ENCODE assay signal across 26 mouse cellular contexts in the genomic region with DNA sequence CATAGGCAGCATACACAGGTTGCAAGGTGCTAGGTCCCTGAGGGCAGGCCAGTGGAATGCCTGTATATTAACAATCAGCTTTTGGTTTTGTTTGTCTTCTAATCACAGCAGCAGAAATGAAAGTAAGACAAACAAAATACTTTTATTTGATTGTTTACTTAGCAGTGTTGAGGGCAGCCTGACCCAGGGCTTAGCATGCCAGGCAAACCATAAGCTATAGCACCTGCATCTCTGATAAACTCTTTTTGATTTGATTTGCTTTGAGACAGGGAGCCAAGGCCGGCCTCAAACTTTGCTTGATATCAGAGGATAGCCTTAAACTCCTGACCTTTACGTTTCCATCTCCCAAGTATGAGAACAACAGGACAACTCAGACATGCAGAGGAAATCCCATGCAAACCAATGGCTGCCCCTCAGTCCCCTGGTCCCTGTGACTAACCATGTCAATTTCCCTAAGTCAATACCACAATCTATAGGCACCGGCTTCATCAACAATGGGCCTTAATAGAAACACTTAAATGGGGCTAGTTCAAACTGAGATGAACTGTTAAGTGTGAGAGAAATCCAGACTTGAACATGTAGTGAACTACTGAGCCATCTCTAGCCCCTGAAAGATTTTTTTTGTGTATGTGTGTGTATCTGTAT. TPM values are rescaled to one million over a fixed set of nuclear protein-coding genes. Genes with fewer than 3 reads are reported as not detected.
DNase-seq lines count a peak whose midpoint lies in the region; ATAC-seq and TF ChIP-seq lines count a peak whose summit lies in the region.
"Had no signal": no experiment of that assay in that cellular context is flagged by ENCODE, and none has a peak within 500 bp of the region (broad histone marks: within the 10 kb centered on the region; RNA-seq: fewer than 3 reads in every experiment).

No protein-coding gene starts in this region.

- H3K4me1 ChIP-seq in lung, adult 2 months (ENCODE audit: control insufficient read depth, insufficient read depth, low read length): peaks cover 9% of the 10 kb centered on the region
- no peaks in the 10 kb centered on the region; the same call in 1 of the 2 replicates for H3K4me1 ChIP-seq in lung, postnatal 0 days (ENCODE audit: insufficient read depth, low read depth, low read length)
- no peaks in the 10 kb centered on the region for H3K4me1 ChIP-seq in stomach, postnatal 0 days (replicated peaks; ENCODE audit: control insufficient read depth, insufficient read depth)
- no peaks in the 10 kb centered on the region for H3K4me1 ChIP-seq in intestine, postnatal 0 days (replicated peaks; ENCODE audit: control insufficient read depth, insufficient read depth, low read length)
- H3K4me1 ChIP-seq: forebrain, embryonic 13.5 days; neural tube, embryonic 15.5 days had no signal

- TF ChIP-seq POLR2A in lung, adult 2 months (IDR thresholded peaks at IDR 0.05; ENCODE audit: borderline replicate concordance, extremely low read depth, low read depth, low read length): no peak

- WGBS in lung, adult 2 months: 66% methylated on average over 3 of the region's 3 CpGs
- 56% methylated on average over 3 of the region's 3 CpGs for WGBS in lung, postnatal 0 days
- WGBS in stomach, postnatal 0 days: 59% methylated on average over 3 of the region's 3 CpGs
- WGBS in intestine, postnatal 0 days: 50% methylated on average over 3 of the region's 3 CpGs

- no peaks in the 10 kb centered on the region for H3K36me3 ChIP-seq in lung, postnatal 0 days (ENCODE audit: insufficient read depth, low read length)
- no peaks in the 10 kb centered on the region for H3K36me3 ChIP-seq in stomach, postnatal 0 days (ENCODE audit: control insufficient read depth, insufficient read depth, low read length)
- no peaks in the 10 kb centered on the region for H3K36me3 ChIP-seq in intestine, postnatal 0 days (ENCODE audit: control insufficient read depth, insufficient read depth)
- H3K36me3 ChIP-seq: hindbrain, embryonic 12.5 days; neural tube, embryonic 15.5 days had no signal

- peak; percentile 12 for DNase-seq in lung, adult 2 months
- no peak for DNase-seq in lung, postnatal 4 days
- peak; percentile 13 for DNase-seq in lung, postnatal 0 days (ENCODE audit: low spot score)
- DNase-seq in lung, postnatal 36 days: peak; percentile 12
- peak; percentile 34 for DNase-seq in stomach, postnatal 0 days (ENCODE audit: low spot score)
- DNase-seq: adrenal gland, adult 8-10 months; B cell, adult 2 months; cerebellum, adult 11 months; cerebellum, adult 9-10 months; cerebellum, postnatal 36 days; gastrocnemius, postnatal 36 days; heart, adult 18-20 months; heart, postnatal 36 days; kidney, adult 11 months; kidney, postnatal 14 days; layer of hippocampus, adult 9-11 months; midbrain, embryonic 14.5 days; retina, postnatal 1 day; right cerebral cortex, postnatal 14 days; thymus, postnatal 4 days had no signal

- H3K27me3 ChIP-seq in lung, postnatal 0 days (replicated peaks; ENCODE audit: insufficient read depth, low read length): no peaks in the 10 kb centered on the region
- no peaks in the 10 kb centered on the region for H3K27me3 ChIP-seq in stomach, postnatal 0 days (ENCODE audit: control insufficient read depth, insufficient read depth, low read length)
- no peaks in the 10 kb centered on the region for H3K27me3 ChIP-seq in intestine, postnatal 0 days (replicated peaks; ENCODE audit: control insufficient read depth, insufficient read depth, low read length)
- H3K27me3 ChIP-seq: forebrain, embryonic 13.5 days; hindbrain, embryonic 12.5 days; neural tube, embryonic 15.5 days had no signal

- H3K27ac ChIP-seq in lung, postnatal 0 days (ENCODE audit: low read length): no peak overlapping the region
- no peak overlapping the region for H3K27ac ChIP-seq in stomach, postnatal 0 days (replicated peaks)
- no peak overlapping the region for H3K27ac ChIP-seq in intestine, postnatal 0 days (ENCODE audit: low read depth, low read length)
- H3K27ac ChIP-seq: forebrain, embryonic 13.5 days; hindbrain, embryonic 12.5 days; neural tube, embryonic 15.5 days had no signal

- H3K4me2 ChIP-seq in lung, postnatal 0 days (replicated peaks; ENCODE audit: low read depth, low read length): no peak overlapping the region
- H3K4me2 ChIP-seq in stomach, postnatal 0 days (replicated peaks; ENCODE audit: low read depth): no peak overlapping the region
- H3K4me2 ChIP-seq in intestine, postnatal 0 days (replicated peaks; ENCODE audit: low read depth): no peak overlapping the region
- H3K4me2 ChIP-seq: forebrain, embryonic 13.5 days; heart, embryonic 11.5 days; hindbrain, embryonic 12.5 days; liver, embryonic 11.5 days; neural tube, embryonic 15.5 days had no signal

- TF ChIP-seq CTCF in lung, adult 2 months (IDR thresholded peaks at IDR 0.05; ENCODE audit: insufficient read depth, low read length): no peak
- no peak for TF ChIP-seq CTCF in lung, postnatal 0 days (IDR thresholded peaks at IDR 0.05)
- no peak for TF ChIP-seq CTCF in stomach, postnatal 0 days (IDR thresholded peaks at IDR 0.05; ENCODE audit: low read depth)
- no peak for TF ChIP-seq CTCF in intestine, postnatal 0 days (IDR thresholded peaks at IDR 0.05; ENCODE audit: low read depth)

- H3K9me3 ChIP-seq in lung, postnatal 0 days (ENCODE audit: low read length): no peaks in the 10 kb centered on the region
- H3K9me3 ChIP-seq in stomach, postnatal 0 days (ENCODE audit: control insufficient read depth, low read length): no peaks in the 10 kb centered on the region
- H3K9me3 ChIP-seq in intestine, postnatal 0 days (ENCODE audit: control insufficient read depth): no peaks in the 10 kb centered on the region
- H3K9me3 ChIP-seq: forebrain, embryonic 13.5 days; hindbrain, embryonic 12.5 days; neural tube, embryonic 15.5 days had no signal

- H3K9ac ChIP-seq in lung, postnatal 0 days (replicated peaks; ENCODE audit: low read depth): no peak overlapping the region
- no peak overlapping the region for H3K9ac ChIP-seq in stomach, postnatal 0 days (ENCODE audit: low read length)
- no peak overlapping the region for H3K9ac ChIP-seq in intestine, postnatal 0 days (ENCODE audit: low read depth, low read length)
- H3K9ac ChIP-seq: forebrain, embryonic 13.5 days; hindbrain, embryonic 12.5 days; neural tube, embryonic 15.5 days had no signal

- peak; percentile 30; the same call in 1 of the 2 replicates for ATAC-seq in lung, postnatal 0 days
- peak; percentile 78 for ATAC-seq in stomach, postnatal 0 days (ENCODE audit: low FRiP score, low TSS enrichment)
- ATAC-seq in intestine, postnatal 0 days: no peak
- ATAC-seq: forebrain, embryonic 13.5 days had no signal

- no peak for TF ChIP-seq EP300 in lung, postnatal 0 days (IDR thresholded peaks at IDR 0.05)
- no peak for TF ChIP-seq EP300 in stomach, postnatal 0 days (optimal IDR thresholded peaks at IDR 0.05)

- H3K4me3 ChIP-seq in lung, adult 2 months (replicated peaks; ENCODE audit: extremely low read depth, low read depth, low read length): no peak overlapping the region
- H3K4me3 ChIP-seq in lung, postnatal 0 days (ENCODE audit: low read depth, low read length): no peak overlapping the region
- no peak overlapping the region for H3K4me3 ChIP-seq in stomach, postnatal 0 days (ENCODE audit: low read depth, low read length)
- H3K4me3 ChIP-seq in intestine, postnatal 0 days (ENCODE audit: low read depth, low read length): no peak overlapping the region
- H3K4me3 ChIP-seq: forebrain, embryonic 13.5 days; hindbrain, embryonic 12.5 days; neural tube, embryonic 15.5 days had no signal

RNA-seq across cellular contexts. Expression of gene Gm10031, which starts 3.6 kb away (rescaled TPM):
- polyA plus RNA-seq in lung, adult 2 months (2012; rRNA removed): 11.0 and 12.2 TPM in 2 replicates
- 0.26 and 0.40 TPM in 2 replicates for polyA plus RNA-seq in lung, postnatal 0 days (2015; fragmentation: Nextera tagmentation; extraction: Ambion mirVana)
- polyA plus RNA-seq in stomach, postnatal 0 days (2015; fragmentation: Nextera tagmentation; extraction: Ambion mirVana): 0.53 and 0.62 TPM in 2 replicates
- polyA plus RNA-seq in intestine, postnatal 0 days (2015; fragmentation: Nextera tagmentation; extraction: Ambion mirVana): 0.35 and 0.52 TPM in 2 replicates

RNA-seq across cellular contexts. Expression of gene Abl2, which starts 38.3 kb away (rescaled TPM):
- polyA plus RNA-seq in lung, adult 2 months (2012; rRNA removed): 8.2 and 9.8 TPM in 2 replicates
- polyA plus RNA-seq in lung, postnatal 0 days (2015; fragmentation: Nextera tagmentation; extraction: Ambion mirVana): 2.3 and 3.0 TPM in 2 replicates
- polyA plus RNA-seq in stomach, postnatal 0 days (2015; fragmentation: Nextera tagmentation; extraction: Ambion mirVana): 1.4 TPM in 2 replicates
- polyA plus RNA-seq in intestine, postnatal 0 days (2015; fragmentation: Nextera tagmentation; extraction: Ambion mirVana): 1.6 and 2.0 TPM in 2 replicates

RNA-seq across cellular contexts. Expression of gene Soat1, which starts 46.1 kb away (rescaled TPM):
- 61.3 and 104 TPM in 2 replicates for polyA plus RNA-seq in lung, adult 2 months (2012; rRNA removed)
- polyA plus RNA-seq in lung, postnatal 0 days (2015; fragmentation: Nextera tagmentation; extraction: Ambion mirVana): 110 and 140 TPM in 2 replicates
- 16.2 and 17.6 TPM in 2 replicates for polyA plus RNA-seq in stomach, postnatal 0 days (2015; fragmentation: Nextera tagmentation; extraction: Ambion mirVana)
- polyA plus RNA-seq in intestine, postnatal 0 days (2015; fragmentation: Nextera tagmentation; extraction: Ambion mirVana): 51.2 and 62.5 TPM in 2 replicates

Comparison
In these comparisons a context has a peak if more than half of its experiments do, and no peak if none do; other contexts are left out.
1. DNase-seq: peak in lung, adult 2 months (single experiment), lung, postnatal 0 days (single experiment), lung, postnatal 36 days (single experiment) and stomach, postnatal 0 days (single experiment); none in lung, postnatal 4 days (0 of 2).